Mouse (Mus musculus): Measurements from ENCODE around the gene Lrrc56.

DNA sequence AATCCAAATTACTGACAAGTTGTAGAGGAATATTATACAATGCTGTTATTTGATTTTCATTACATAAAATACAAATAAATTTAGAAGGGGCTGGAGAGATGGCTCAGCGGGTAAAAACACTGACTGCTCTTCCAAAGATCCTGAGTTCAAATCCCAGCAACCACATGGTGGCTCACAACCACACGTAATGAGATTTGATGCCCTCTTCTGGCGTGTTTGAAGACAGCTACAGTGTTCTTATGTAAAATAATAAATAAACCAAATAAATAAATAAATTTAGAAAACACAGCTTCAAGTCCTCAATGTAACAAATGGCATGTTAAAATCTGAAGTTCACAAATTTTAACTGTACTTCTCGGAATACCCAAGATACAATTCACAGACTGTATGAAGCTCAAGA is 18.9 kb upstream of the Lrrc56 start:
- TF ChIP-seq CTCF (IDR thresholded peaks at IDR 0.05; ENCODE audit: control insufficient read depth, insufficient read depth, insufficient read length) (no peak), MAX (IDR thresholded peaks at IDR 0.05) (no peak)
